Mouse (Mus musculus): Measurements from ENCODE around the gene Foxo1.

- TF ChIP-seq CTCF (IDR thresholded peaks at IDR 0.05 in 2 of 3, conservative IDR thresholded peaks at IDR 0.05 in 1 of 3; ENCODE audit: control insufficient read depth in 1 of 3, insufficient read depth in 1 of 3, low read depth in 2 of 3, low read length in 3 of 3, poor library complexity in 1 of 3, severe bottlenecking in 1 of 3) (no peak), USF1 (IDR thresholded peaks at IDR 0.05; ENCODE audit: low read depth, low read length) (no peak), MAFK (IDR thresholded peaks at IDR 0.05; ENCODE audit: borderline replicate concordance, low read depth, low read length) (no peak)
These were observed 118.2 kb downstream of the Foxo1 start for GRCm38 (mm10) chr3:52386343-52386742.
